Mouse (Mus musculus): Measurements from ENCODE around the gene Phox2a.

The Phox2a gene

GRCm38 (mm10) chr7:101837606-101838471, 19.7 kb downstream of the Phox2a start, which contains the start of gene Inppl1:
TSS of gene Inppl1 (minus strand) at chr7:101838229.
- DNase-seq (ENCODE audit: low read depth, low spot score), result peak; percentile 85

GRCm38 (mm10) chr7:101844186-101844585, 26.1 kb downstream of the Phox2a start:
- DNase-seq (ENCODE audit: low read depth, low spot score), result no peak

DNA sequence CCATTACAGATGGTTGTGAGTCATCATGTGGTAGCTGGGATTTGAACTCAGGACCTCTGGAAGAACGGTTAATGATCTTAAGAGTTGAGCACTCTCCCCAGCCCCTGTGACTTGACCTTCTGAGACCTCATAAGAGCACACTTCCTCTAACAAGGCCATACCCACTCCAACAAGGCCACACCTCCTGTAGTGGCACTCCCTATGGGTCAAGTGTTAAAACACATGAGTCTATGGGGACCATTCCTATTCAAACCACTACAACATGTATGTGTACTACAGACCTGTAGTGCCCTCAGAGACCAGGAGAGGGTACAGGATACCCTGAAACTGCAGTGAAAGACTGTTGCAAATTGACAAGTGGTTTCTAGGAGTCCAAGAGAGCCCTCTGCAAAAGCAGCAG, 29.8 kb downstream of the Phox2a start:
- DNase-seq (ENCODE audit: low read depth, low spot score), result peak; percentile 32

GRCm38 (mm10) chr7:101851689-101852088, 33.6 kb downstream of the Phox2a start:
- DNase-seq (ENCODE audit: low read depth, low spot score), result peak; percentile 68

GRCm38 (mm10) chr7:101852846-101853245, 34.7 kb downstream of the Phox2a start:
- DNase-seq (ENCODE audit: low read depth, low spot score), result no peak

DNA sequence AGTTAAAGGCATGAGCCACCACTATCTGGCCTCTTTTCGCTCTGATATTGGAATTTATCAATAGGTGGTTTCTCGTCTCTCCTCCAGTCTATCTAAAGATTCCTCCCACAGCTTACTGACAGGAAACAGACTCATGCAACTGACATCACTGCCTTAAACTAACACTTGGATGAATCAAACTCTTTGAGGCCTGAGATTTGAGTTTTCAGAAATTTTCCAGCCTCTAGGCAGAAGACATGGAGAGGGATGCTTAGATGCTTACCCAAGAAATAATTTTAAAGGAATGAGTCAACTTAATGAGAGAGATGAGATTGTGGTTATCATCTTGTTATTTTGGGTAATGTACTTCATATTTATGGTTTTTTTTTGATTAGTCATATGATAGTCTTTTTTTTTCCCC, 35.7 kb downstream of the Phox2a start:
- no peak for DNase-seq (ENCODE audit: low read depth, low spot score)

- DNase-seq (ENCODE audit: low read depth, low spot score), result peak; percentile 42
These were observed 39.0 kb downstream of the Phox2a start, which contains the start of gene Folr2 for GRCm38 (mm10) chr7:101857094-101857493. TSS of gene Folr2 (minus strand) at chr7:101857194.

DNA sequence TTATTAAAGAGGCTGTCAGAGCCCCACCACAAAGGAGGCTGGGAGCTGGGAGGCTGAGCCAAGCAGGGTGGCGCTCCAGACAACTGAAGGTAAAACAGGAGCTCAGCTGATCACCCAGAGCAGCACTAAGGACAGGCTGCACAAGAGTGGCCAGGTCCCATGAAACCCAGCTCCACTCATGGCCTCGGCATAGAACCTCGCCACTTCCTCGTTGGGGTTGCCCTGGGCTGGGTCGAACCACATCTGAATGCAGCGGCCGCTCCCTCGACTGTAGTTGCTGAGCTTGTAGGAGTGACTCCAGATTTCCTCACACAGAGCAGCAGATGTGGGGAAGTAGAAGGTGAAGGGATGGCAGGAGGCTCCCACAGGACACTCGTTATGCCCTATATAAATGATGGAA, 40.2 kb downstream of the Phox2a start:
- DNase-seq (ENCODE audit: low read depth, low spot score), result no peak

- DNase-seq (ENCODE audit: low read depth, low spot score), result no peak
These were observed 42.9 kb downstream of the Phox2a start for GRCm38 (mm10) chr7:101860978-101861377.

DNA sequence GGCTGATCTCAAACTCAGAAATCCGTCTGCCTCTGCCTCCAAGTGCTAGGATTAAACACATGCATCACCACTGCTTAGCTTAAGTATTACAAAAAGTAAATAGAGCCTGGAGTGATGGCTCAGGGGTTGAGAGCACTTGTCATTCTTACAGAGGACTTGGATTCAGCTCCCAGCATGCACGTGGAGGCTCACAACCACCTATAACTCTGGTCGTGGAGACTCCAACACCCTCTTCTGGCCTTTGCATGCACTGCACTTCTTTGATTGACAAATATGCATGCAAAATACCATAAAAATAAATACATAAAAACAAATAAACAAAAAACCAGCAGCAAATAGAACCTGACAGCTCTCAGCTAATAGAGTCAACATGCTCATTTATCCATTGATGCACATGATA, 44.2 kb downstream of the Phox2a start:
- peak; percentile 20 for DNase-seq (ENCODE audit: low read depth, low spot score)

- DNase-seq (ENCODE audit: low read depth, low spot score), result no peak
These were observed 45.3 kb downstream of the Phox2a start, which contains the start of gene Anapc15 for GRCm38 (mm10) chr7:101863415-101863814. TSS of gene Anapc15 (plus strand) at chr7:101863715.

DNA sequence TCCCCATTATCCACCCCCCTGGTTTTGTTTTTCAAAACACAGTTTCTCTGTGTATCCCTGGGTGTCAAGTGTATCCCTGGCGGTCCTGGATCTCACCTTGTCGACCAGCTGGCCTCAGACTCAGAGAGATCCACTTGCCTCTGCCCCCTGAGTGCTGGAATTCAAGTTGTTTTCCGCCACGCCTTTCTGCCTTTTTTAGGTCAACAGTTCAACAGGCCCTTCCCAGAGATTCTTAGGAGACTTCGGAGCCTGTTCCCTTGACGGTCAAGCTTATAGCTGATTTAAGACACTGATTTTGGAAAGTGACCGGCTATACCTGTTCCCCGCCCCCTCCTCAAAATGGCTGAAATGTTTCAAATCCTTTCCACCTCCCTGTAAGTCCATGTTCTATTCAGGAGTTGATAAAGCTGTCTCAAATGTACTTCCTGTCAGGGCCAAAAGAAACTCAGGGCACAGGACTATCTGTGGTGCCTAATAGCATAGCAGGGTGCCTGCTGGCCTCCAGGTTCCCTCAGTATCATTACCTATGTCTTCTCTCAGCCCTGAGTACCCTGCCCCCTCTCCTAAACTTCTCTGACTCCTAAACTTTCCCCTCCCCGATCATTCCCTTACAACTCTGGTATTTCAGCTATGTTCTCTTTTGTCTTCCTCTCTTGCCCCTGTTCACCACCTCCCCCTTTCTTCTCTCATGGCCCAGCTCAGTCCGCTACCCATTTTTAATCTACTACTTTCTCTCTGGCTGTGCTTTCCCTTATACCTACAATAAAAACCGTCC, 48.6 kb downstream of the Phox2a start:
- no peak for DNase-seq (ENCODE audit: low read depth, low spot score)

- no peak for DNase-seq (ENCODE audit: low read depth, low spot score)
These were observed 49.4 kb downstream of the Phox2a start for GRCm38 (mm10) chr7:101867482-101867881.

GRCm38 (mm10) chr7:101868241-101869162, 50.4 kb downstream of the Phox2a start:
- no peak for DNase-seq (ENCODE audit: low read depth, low spot score)

DNA sequence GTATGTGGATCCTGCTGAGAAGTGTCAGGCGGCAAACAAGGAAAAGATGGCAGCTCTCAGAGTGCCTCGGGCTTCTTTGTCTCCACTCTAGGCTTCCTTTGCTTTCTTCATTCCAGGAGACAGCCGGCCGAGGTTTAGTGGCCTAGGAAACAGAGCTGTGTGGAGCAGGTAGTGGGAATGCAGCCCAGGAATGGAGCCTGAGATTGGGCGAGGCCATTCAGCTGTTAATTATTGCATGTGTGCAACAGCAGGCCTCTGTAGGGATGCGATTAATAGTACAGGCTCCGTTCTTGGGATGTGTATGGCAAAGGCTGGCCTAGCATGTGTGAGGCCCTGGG, 51.0 kb downstream of the Phox2a start:
- DNase-seq (ENCODE audit: low read depth, low spot score), result no peak

- no peak for DNase-seq (ENCODE audit: low read depth, low spot score)
These were observed 52.5 kb downstream of the Phox2a start, which contains the start of gene Folr1 for GRCm38 (mm10) chr7:101870629-101871028. TSS of gene Folr1 (minus strand) at chr7:101870788.

DNA sequence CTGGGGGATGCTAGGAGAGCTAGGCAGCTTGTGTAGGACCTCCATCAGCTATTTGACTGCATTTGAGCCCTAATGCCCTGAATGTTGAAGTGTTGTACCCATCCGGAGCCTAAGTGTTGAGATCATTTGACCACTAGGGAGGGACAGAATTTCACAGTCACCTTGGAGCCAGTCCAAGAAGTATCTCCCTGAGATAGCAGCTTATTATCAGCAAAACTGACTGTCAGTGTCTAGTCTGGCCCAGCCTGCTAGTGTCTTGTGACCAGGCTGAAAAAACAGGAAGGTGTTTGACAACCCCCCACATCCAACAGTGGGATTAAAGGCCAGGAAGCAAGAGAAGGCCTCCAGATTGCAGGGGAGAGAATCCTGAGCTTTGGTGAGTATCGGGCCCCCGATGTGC, 53.2 kb downstream of the Phox2a start:
- no peak for DNase-seq (ENCODE audit: low read depth, low spot score)
